Mouse (Mus musculus) C2C12 (cell line): Measurements from ENCODE around the gene Fat2.

ENCODE experiments used
- CTCF ChIP-seq: IDR thresholded peaks from one replicate; pipeline ENCODE4 v1.5.1; 2011; ENCODE audit not compliant: control insufficient read depth, insufficient read depth, insufficient read length
- USF1 ChIP-seq: IDR thresholded peaks from one replicate; pipeline ENCODE4 v1.6.1; 2011; ENCODE audit warnings: low read depth, mild to moderate bottlenecking, control low read depth, moderate library complexity

DNA sequence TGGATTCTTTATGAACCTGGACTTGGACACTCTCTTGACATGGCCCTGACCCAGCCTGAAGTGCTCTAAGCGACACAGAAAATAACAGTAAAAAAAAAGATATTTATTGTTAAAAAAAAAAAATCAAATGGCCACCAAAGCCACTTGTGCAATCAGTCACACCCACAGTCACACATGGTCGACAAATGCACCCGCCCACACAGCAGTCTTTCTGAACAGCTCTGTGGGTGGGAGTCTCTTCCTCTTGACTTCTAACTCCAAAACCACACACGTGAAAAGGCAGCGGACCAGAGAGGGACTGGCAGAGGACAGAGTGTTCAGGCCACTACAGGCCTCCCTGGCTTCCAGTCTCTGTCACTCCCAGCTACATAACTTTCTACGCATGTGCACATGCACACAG, 85.8 kb downstream of the Fat2 start:
- no peak for TF ChIP-seq CTCF
- TF ChIP-seq USF1: no peak
